Mouse (Mus musculus): ENCODE measurements around the gene Gm28035. TPM values are rescaled to one million over a fixed set of nuclear protein-coding genes. Genes with fewer than 3 reads are reported as not detected.

The Gm28035 gene
- polyA plus RNA-seq, 1 experiment from 2014 or later = not detected

- peaks cover 96% of the 10 kb centered on the region for H3K36me3 ChIP-seq
- WGBS = 94% methylated on average over 4 of the region's 4 CpGs
Measured at GRCm38 (mm10) chr2:30319260-30319659, 78.9 kb downstream of the Gm28035 start.

GRCm38 (mm10) chr2:30323111-30323510 lies 82.7 kb downstream of the Gm28035 start:
- ATAC-seq (ENCODE audit: insufficient number of reproducible peaks, insufficient read depth, low FRiP score, low TSS enrichment, low read depth) = no peak
- no peaks in the 10 kb centered on the region for H3K27me3 ChIP-seq
- H3K9me3 ChIP-seq = no peaks in the 10 kb centered on the region
- H3K36me3 ChIP-seq = peaks cover 96% of the 10 kb centered on the region
- H3K9ac ChIP-seq (replicated peaks) = no peak overlapping the region
- no peak overlapping the region for H3K27ac ChIP-seq
- no peaks in the 10 kb centered on the region for H3K4me1 ChIP-seq (replicated peaks)
- 91% methylated on average over 7 of the region's 7 CpGs for WGBS
- no peak overlapping the region for H3K4me2 ChIP-seq
- no peak overlapping the region for H3K4me3 ChIP-seq (replicated peaks)

More at GRCm38 (mm10) chr2:30319260-30319659, 78.9 kb downstream of the Gm28035 start:
- H3K4me2 ChIP-seq = no peak overlapping the region
- no peaks in the 10 kb centered on the region for H3K4me1 ChIP-seq (replicated peaks)
- ATAC-seq (ENCODE audit: insufficient number of reproducible peaks, insufficient read depth, low FRiP score, low TSS enrichment, low read depth) = no peak
- H3K4me3 ChIP-seq (replicated peaks) = no peak overlapping the region
- no peak overlapping the region for H3K9ac ChIP-seq (replicated peaks)
- no peaks in the 10 kb centered on the region for H3K27me3 ChIP-seq
- H3K27ac ChIP-seq = no peak overlapping the region
- H3K9me3 ChIP-seq = no peaks in the 10 kb centered on the region

GRCm38 (mm10) chr2:30325296-30325695 lies 84.9 kb downstream of the Gm28035 start:
- Histone ChIP-seq H3K4me2 (no peak overlapping the region), H3K4me1 (replicated peaks) (no peaks in the 10 kb centered on the region), H3K9ac (replicated peaks) (no peak overlapping the region), H3K9me3 (no peaks in the 10 kb centered on the region), H3K27me3 (no peaks in the 10 kb centered on the region), H3K36me3 (peaks cover 98% of the 10 kb centered on the region), H3K4me3 (replicated peaks) (no peak overlapping the region), H3K27ac (no peak overlapping the region)
- WGBS = 94% methylated on average over 5 of the region's 5 CpGs
- no peak for ATAC-seq (ENCODE audit: insufficient number of reproducible peaks, insufficient read depth, low FRiP score, low TSS enrichment, low read depth)

- Histone ChIP-seq H3K27ac (no peak overlapping the region), H3K4me3 (replicated peaks) (no peak overlapping the region), H3K9me3 (no peaks in the 10 kb centered on the region), H3K4me1 (replicated peaks) (no peaks in the 10 kb centered on the region), H3K4me2 (no peak overlapping the region), H3K36me3 (peaks cover 98% of the 10 kb centered on the region), H3K27me3 (no peaks in the 10 kb centered on the region), H3K9ac (replicated peaks) (no peak overlapping the region)
- WGBS = 95% methylated on average over 7 of the region's 7 CpGs
- no peak for ATAC-seq (ENCODE audit: insufficient number of reproducible peaks, insufficient read depth, low FRiP score, low TSS enrichment, low read depth)
Measured at GRCm38 (mm10) chr2:30327276-30327675, 86.9 kb downstream of the Gm28035 start.

- H3K9ac ChIP-seq (replicated peaks) = no peak overlapping the region
- no peak overlapping the region for H3K4me3 ChIP-seq (replicated peaks)
- peaks cover 98% of the 10 kb centered on the region for H3K36me3 ChIP-seq
- no peak overlapping the region for H3K4me2 ChIP-seq
- H3K4me1 ChIP-seq (replicated peaks) = no peaks in the 10 kb centered on the region
- 97% methylated on average over 3 of the region's 3 CpGs for WGBS
- no peaks in the 10 kb centered on the region for H3K27me3 ChIP-seq
- no peak overlapping the region for H3K27ac ChIP-seq
- H3K9me3 ChIP-seq = no peaks in the 10 kb centered on the region
- ATAC-seq (ENCODE audit: insufficient number of reproducible peaks, insufficient read depth, low FRiP score, low TSS enrichment, low read depth) = no peak
Measured at GRCm38 (mm10) chr2:30328791-30329190, 88.4 kb downstream of the Gm28035 start.

Other genes with a start within 250 kb of the Gm28035 start
- 37.7 and 43.1 TPM in 2 replicates for gene Wdr34, start 191.7 kb upstream of the Gm28035 start, polyA plus RNA-seq (2016; fragmentation: Nextera tagmentation; extraction: Ambion mirVana)
- 720 and 722 TPM in 2 replicates for gene Set, start 183.2 kb upstream of the Gm28035 start, polyA plus RNA-seq (2016; fragmentation: Nextera tagmentation; extraction: Ambion mirVana)
- gene Pkn3, start 162.9 kb upstream of the Gm28035 start, polyA plus RNA-seq (2016; fragmentation: Nextera tagmentation; extraction: Ambion mirVana) = 12.3 and 14.1 TPM in 2 replicates
- 26.0 and 28.2 TPM in 2 replicates for gene Zdhhc12, start 146.9 kb upstream of the Gm28035 start, polyA plus RNA-seq (2016; fragmentation: Nextera tagmentation; extraction: Ambion mirVana)
- 11.8 and 12.0 TPM in 2 replicates for gene Zer1, start 116.0 kb upstream of the Gm28035 start, polyA plus RNA-seq (2016; fragmentation: Nextera tagmentation; extraction: Ambion mirVana)
- gene Tbc1d13, start 106.8 kb upstream of the Gm28035 start, polyA plus RNA-seq (2016; fragmentation: Nextera tagmentation; extraction: Ambion mirVana) = 11.3 and 13.1 TPM in 2 replicates
- 17.9 and 18.4 TPM in 2 replicates for gene Endog, start 69.1 kb upstream of the Gm28035 start, polyA plus RNA-seq (2016; fragmentation: Nextera tagmentation; extraction: Ambion mirVana)
- gene Spout1, start 62.1 kb upstream of the Gm28035 start, polyA plus RNA-seq (2016; fragmentation: Nextera tagmentation; extraction: Ambion mirVana) = 84.5 and 90.7 TPM in 2 replicates
- 8.2 and 8.7 TPM in 2 replicates for gene Kyat1, start 34.7 kb upstream of the Gm28035 start, polyA plus RNA-seq (2016; fragmentation: Nextera tagmentation; extraction: Ambion mirVana)
- gene Lrrc8a, start 2.9 kb upstream of the Gm28035 start, polyA plus RNA-seq (2016; fragmentation: Nextera tagmentation; extraction: Ambion mirVana) = 33.5 and 37.5 TPM in 2 replicates
- 2.6 and 3.6 TPM in 2 replicates for gene Phyhd1, start 25.6 kb downstream of the Gm28035 start, polyA plus RNA-seq (2016; fragmentation: Nextera tagmentation; extraction: Ambion mirVana)
- gene Gm28038, start 40.5 kb downstream of the Gm28035 start, polyA plus RNA-seq (2016; fragmentation: Nextera tagmentation; extraction: Ambion mirVana) = not detected in 2 replicates
- gene Dolk, start 45.8 kb downstream of the Gm28035 start, polyA plus RNA-seq (2016; fragmentation: Nextera tagmentation; extraction: Ambion mirVana) = 27.7 and 28.7 TPM in 2 replicates
- 32.0 and 41.4 TPM in 2 replicates for gene Nup188, start 45.8 kb downstream of the Gm28035 start, polyA plus RNA-seq (2016; fragmentation: Nextera tagmentation; extraction: Ambion mirVana)
- 85.1 and 91.0 TPM in 2 replicates for gene Sh3glb2, start 118.8 kb downstream of the Gm28035 start, polyA plus RNA-seq (2016; fragmentation: Nextera tagmentation; extraction: Ambion mirVana)
- 26.9 and 30.6 TPM in 2 replicates for gene Miga2, start 123.7 kb downstream of the Gm28035 start, polyA plus RNA-seq (2016; fragmentation: Nextera tagmentation; extraction: Ambion mirVana)
- 33.2 and 39.1 TPM in 2 replicates for gene Dolpp1, start 151.7 kb downstream of the Gm28035 start, polyA plus RNA-seq (2016; fragmentation: Nextera tagmentation; extraction: Ambion mirVana)
- 24.4 and 27.5 TPM in 2 replicates for gene Crat, start 175.2 kb downstream of the Gm28035 start, polyA plus RNA-seq (2016; fragmentation: Nextera tagmentation; extraction: Ambion mirVana)
- 154 and 155 TPM in 2 replicates for gene Ptpa, start 175.5 kb downstream of the Gm28035 start, polyA plus RNA-seq (2016; fragmentation: Nextera tagmentation; extraction: Ambion mirVana)
- 3.6 and 4.5 TPM in 2 replicates for gene Ier5l, start 233.7 kb downstream of the Gm28035 start, polyA plus RNA-seq (2016; fragmentation: Nextera tagmentation; extraction: Ambion mirVana)

All from limb, embryonic 12.5 days (tissue).